Mouse (Mus musculus) monocyte, adult 2 months (primary cell): Measurements from ENCODE around the gene Dpm2.

Experiments used
- DNase-seq, 2 experiments: peaks; one replicate each; pipeline ENCODE4 v3.0.0; 2022; ENCODE audit warnings: low spot score in 2 of 2, low read depth in 1 of 2

Gene Dpm2

GRCm38 (mm10) chr2:32608778-32609435 is 38.2 kb downstream of the Dpm2 start:
- DNase-seq: no peak

GRCm38 (mm10) chr2:32610610-32611229 is 40.1 kb downstream of the Dpm2 start:
- no peak for DNase-seq

GRCm38 (mm10) chr2:32612274-32612673 is 41.6 kb downstream of the Dpm2 start:
- no peak for DNase-seq

- DNase-seq: no peak
Observed at GRCm38 (mm10) chr2:32617109-32617508, 46.5 kb downstream of the Dpm2 start.

GRCm38 (mm10) chr2:32617601-32618000 is 46.9 kb downstream of the Dpm2 start:
- no peak for DNase-seq

GRCm38 (mm10) chr2:32618051-32618450 is 47.4 kb downstream of the Dpm2 start:
- no peak for DNase-seq

GRCm38 (mm10) chr2:32620682-32621516 is 50.2 kb downstream of the Dpm2 start:
- DNase-seq: no peak

GRCm38 (mm10) chr2:32621517-32621859 is 50.8 kb downstream of the Dpm2 start, which contains the start of gene Ak1:
Gene Ak1, plus strand, starts transcription at chr2:32621758.
- no peak for DNase-seq
